Mouse (Mus musculus): ENCODE measurements around the gene Mrpl20. TPM values are rescaled to one million over a fixed set of nuclear protein-coding genes. Genes with fewer than 3 reads are reported as not detected.

Gene Mrpl20
- polyA plus RNA-seq, 1 experiment from 2014 or later, result 193 TPM

DNA sequence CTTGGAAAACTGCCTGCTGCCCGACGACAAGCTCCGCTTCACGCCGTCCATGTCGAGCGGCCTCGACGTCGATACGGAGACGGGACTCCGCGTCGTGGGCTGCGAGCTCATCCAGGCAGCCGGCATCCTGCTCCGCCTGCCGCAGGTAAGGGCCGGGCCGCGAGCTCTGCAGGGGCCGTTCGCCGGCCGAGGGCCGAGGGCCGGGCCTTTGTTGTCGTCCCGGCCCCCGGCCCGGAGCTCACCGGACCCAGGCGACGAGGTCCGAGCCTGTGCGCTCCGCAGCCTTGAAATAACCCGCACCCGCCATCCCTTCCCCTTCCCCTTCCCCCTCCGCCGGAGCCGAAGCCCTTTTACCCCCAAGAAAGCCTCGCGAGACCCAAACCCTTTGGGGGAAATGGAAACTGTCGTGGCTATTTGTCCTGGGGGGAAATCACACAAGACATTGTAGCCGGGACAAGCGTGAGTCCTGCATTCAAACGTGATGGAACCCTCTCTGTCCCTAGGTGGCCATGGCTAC, 10.0 kb downstream of the Mrpl20 start:
- Histone ChIP-seq H3K9ac (peak overlapping the region; percentile 97), H3K4me2 (peak overlapping the region; percentile 62), H3K27me3 (no peaks in the 10 kb centered on the region), H3K4me3 (peak overlapping the region; percentile 91), H3K4me1 (peaks cover 25% of the 10 kb centered on the region), H3K9me3 (no peaks in the 10 kb centered on the region), H3K36me3 (peaks cover 67% of the 10 kb centered on the region), H3K27ac (peak overlapping the region; percentile 87)
- under 1% methylated on average over 49 of the region's 49 CpGs for WGBS
- ATAC-seq (ENCODE audit: borderline replicate concordance, extremely low read depth, low FRiP score, low TSS enrichment), result peak; percentile 24; the same call in 1 of the 2 replicates

DNA sequence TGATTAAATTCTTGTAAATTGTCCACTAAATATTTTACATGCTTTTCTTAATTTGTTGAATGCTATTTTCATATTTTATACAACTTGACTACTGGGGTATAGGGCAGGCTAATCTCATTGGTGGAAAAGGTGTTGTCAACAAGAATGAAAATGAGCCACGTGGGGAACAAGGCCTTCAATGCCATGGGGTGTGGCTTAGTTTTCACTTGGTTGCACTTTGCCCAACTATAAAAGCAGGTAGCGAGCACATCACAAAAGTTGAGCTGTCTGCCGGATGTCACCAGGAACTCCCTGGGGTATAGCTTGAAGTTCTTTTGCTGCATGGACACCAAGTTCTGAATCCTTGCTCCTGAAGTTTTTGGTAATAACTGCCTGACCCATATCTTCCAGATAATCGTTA, 14.9 kb downstream of the Mrpl20 start:
- H3K9ac ChIP-seq, result no peak overlapping the region
- 83% methylated on average over 4 of the region's 4 CpGs for WGBS
- no peak overlapping the region for H3K4me2 ChIP-seq
- no peaks in the 10 kb centered on the region for H3K9me3 ChIP-seq
- no peaks in the 10 kb centered on the region for H3K27me3 ChIP-seq
- peaks cover 82% of the 10 kb centered on the region for H3K36me3 ChIP-seq
- no peak for ATAC-seq (ENCODE audit: borderline replicate concordance, extremely low read depth, low FRiP score, low TSS enrichment)
- peaks cover 18% of the 10 kb centered on the region for H3K4me1 ChIP-seq
- no peak overlapping the region for H3K27ac ChIP-seq
- no peak overlapping the region for H3K4me3 ChIP-seq

DNA sequence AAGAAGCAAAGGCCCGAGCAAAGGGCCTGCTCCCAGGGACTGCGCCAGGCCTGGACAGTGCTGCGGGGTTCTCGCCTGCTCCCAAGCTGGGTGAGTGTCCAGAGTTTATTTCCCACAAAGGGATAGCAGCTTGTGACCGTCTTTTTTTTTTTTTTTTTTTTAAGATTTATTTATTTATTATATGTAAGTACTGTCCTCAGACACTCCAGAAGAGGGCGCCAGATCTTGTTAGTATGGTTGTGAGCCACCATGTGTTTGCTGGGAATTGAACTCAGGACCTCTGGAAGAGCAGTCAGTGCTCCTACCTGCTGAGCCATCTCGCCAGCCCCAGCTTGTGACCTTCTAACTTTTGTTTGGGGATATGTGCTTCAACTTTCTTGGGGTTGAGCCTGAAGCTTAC, 18.3 kb downstream of the Mrpl20 start:
- no peaks in the 10 kb centered on the region for H3K9me3 ChIP-seq
- no peak overlapping the region for H3K9ac ChIP-seq
- no peak for ATAC-seq (ENCODE audit: borderline replicate concordance, extremely low read depth, low FRiP score, low TSS enrichment)
- no peaks in the 10 kb centered on the region for H3K4me1 ChIP-seq
- H3K27ac ChIP-seq, result no peak overlapping the region
- H3K4me2 ChIP-seq, result no peak overlapping the region
- H3K36me3 ChIP-seq, result peaks cover 94% of the 10 kb centered on the region
- H3K27me3 ChIP-seq, result no peaks in the 10 kb centered on the region
- no peak overlapping the region for H3K4me3 ChIP-seq
- 72% methylated on average over 7 of the region's 7 CpGs for WGBS

DNA sequence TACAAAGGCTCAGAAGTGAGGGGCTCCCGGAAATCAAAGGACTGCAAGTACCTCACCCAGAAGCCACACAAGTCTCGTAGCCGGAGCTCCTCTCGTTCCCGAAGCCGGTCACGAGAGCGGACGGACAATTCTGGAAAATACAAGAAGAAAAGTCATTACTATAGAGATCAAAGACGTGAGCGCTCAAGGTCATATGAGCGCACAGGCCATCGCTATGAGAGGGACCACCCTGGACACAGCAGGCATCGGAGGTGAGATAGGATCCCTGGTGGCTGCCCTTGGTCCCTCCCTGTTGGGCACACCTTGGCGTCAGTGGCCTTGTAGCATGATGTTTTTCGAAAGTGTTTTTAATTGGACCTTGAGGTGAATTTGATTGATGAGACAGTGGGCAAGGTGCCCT, 20.8 kb downstream of the Mrpl20 start:
- no peaks in the 10 kb centered on the region for H3K27me3 ChIP-seq
- H3K27ac ChIP-seq, result no peak overlapping the region
- H3K36me3 ChIP-seq, result peaks cover 92% of the 10 kb centered on the region
- ATAC-seq (ENCODE audit: borderline replicate concordance, extremely low read depth, low FRiP score, low TSS enrichment), result no peak
- H3K4me1 ChIP-seq, result no peaks in the 10 kb centered on the region
- 96% methylated on average over 16 of the region's 16 CpGs for WGBS
- H3K9ac ChIP-seq, result no peak overlapping the region
- H3K9me3 ChIP-seq, result no peaks in the 10 kb centered on the region
- no peak overlapping the region for H3K4me2 ChIP-seq
- H3K4me3 ChIP-seq, result no peak overlapping the region

DNA sequence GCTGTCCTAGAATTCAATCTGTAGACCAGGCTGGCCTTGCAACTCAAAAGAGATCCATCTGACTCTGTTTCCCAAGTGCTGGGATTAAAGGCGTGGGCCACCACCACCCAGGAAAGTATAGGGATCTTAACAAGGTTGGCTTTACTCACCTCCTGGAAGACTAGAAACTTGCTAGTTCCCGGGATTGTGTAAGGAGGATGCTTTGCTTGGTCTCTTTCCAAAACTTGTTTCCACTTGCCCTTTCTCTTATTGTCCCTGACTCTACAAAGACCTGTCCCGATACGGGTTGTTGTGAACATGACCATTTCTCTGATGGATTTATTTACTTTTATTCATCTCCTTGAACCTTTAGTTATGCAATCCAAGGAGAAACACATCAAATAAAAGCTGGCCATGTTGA, 27.2 kb downstream of the Mrpl20 start:
- Histone ChIP-seq H3K9ac (no peak overlapping the region), H3K27me3 (no peaks in the 10 kb centered on the region), H3K9me3 (no peaks in the 10 kb centered on the region), H3K4me1 (peaks cover 28% of the 10 kb centered on the region), H3K36me3 (peaks cover 35% of the 10 kb centered on the region), H3K4me3 (no peak overlapping the region), H3K4me2 (no peak overlapping the region), H3K27ac (no peak overlapping the region)
- no peak for ATAC-seq (ENCODE audit: borderline replicate concordance, extremely low read depth, low FRiP score, low TSS enrichment)
- 89% methylated on average over 4 of the region's 4 CpGs for WGBS

DNA sequence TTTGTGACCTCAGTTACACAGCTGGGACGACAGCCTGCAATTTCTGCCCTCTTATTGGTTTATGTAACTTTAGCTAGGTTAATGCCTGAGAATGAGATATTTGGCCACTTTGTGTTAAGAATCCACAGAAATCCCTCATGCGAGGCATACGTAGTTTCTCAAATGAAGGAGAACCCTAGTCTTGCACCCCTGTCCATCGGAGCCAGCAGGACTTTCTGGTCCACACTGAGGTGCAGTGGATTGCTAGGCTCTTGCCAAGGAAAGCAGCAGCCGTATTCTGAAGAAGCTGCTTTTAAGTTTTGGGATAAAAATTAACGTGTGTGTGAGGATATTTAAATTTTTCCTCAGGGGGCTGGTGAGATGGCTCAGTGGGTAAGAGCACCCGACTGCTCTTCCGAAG, 27.9 kb downstream of the Mrpl20 start:
- H3K36me3 ChIP-seq, result peaks cover 28% of the 10 kb centered on the region
- peak overlapping the region; percentile 85 for H3K4me3 ChIP-seq
- H3K4me1 ChIP-seq, result peaks cover 28% of the 10 kb centered on the region
- H3K27ac ChIP-seq, result peak overlapping the region; percentile 92; the same call in 1 of the 2 replicates
- 49% methylated on average over 8 of the region's 8 CpGs for WGBS
- peak overlapping the region; percentile 93 for H3K4me2 ChIP-seq
- no peaks in the 10 kb centered on the region for H3K9me3 ChIP-seq
- no peaks in the 10 kb centered on the region for H3K27me3 ChIP-seq
- no peak overlapping the region for H3K9ac ChIP-seq
- ATAC-seq (ENCODE audit: borderline replicate concordance, extremely low read depth, low FRiP score, low TSS enrichment), result no peak

DNA sequence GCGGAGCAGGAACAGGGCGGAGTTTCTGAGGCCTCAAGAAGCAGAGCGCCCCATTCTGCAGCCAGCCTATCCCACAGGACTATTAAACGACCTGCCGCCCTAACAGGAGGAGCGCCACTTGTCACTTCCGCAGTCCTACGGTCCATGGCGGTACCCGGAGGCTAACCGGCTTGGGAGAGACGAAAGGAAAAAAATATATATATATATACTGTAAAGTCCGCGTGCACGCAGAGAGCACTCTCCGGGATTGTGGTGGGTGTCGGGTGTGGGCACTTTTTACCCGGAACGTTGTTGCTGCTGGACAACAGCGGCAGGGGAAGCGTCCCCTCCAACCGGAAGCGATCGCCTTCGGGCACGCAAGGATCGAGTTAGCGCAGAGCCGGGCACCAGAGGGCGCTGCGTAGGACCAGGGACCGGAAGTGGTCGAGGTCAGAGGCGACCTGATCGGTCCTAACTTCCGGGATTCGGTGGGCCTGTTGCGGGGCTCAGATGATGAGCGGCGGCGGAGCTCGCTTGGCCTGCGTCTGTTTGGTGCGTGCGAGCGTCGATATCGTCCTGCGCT, 28.6 kb downstream of the Mrpl20 start, which contains the start of gene Aurkaip1:
TSS of gene Aurkaip1 (plus strand) at position 68 of the 562 bp plus-strand sequence.
- H3K9ac ChIP-seq, result peak within 1 kb of the TSS; percentile 78
- peak; percentile 91 for ATAC-seq (ENCODE audit: borderline replicate concordance, extremely low read depth, low FRiP score, low TSS enrichment)
- peak within 1 kb of the TSS; percentile 85 for H3K4me3 ChIP-seq
- peak within 1 kb of the TSS; percentile 92 for H3K27ac ChIP-seq
- no peaks in the 10 kb centered on the region for H3K9me3 ChIP-seq
- peaks cover 25% of the 10 kb centered on the region for H3K36me3 ChIP-seq
- H3K27me3 ChIP-seq, result no peaks in the 10 kb centered on the region
- peak within 1 kb of the TSS; percentile 93 for H3K4me2 ChIP-seq
- WGBS, result 2% methylated on average over 49 of the region's 49 CpGs
- H3K4me1 ChIP-seq, result peaks cover 28% of the 10 kb centered on the region

DNA sequence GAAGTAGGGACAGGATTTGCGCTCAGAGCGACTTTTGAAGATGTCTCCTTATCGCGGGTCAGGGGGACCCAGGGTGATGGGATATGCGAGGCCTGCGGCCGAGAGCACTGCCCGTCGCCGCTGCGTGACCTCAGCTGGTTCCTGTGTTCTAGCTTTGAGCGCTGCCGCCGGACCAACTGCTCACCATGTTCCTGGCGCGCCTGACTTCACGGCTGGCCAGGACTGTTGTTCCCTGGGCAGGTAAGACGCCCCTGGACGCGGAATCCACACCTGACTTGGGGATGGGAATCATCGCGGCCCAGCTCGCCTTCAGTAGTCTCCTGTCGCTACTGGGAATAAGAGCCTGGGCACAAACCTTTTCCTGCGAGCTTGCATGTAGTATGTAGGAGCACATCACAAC, 29.2 kb downstream of the Mrpl20 start:
- Histone ChIP-seq H3K27ac (peak overlapping the region; percentile 92), H3K4me2 (peak overlapping the region; percentile 93), H3K36me3 (peaks cover 20% of the 10 kb centered on the region), H3K4me1 (peaks cover 30% of the 10 kb centered on the region), H3K4me3 (peak overlapping the region; percentile 85), H3K27me3 (no peaks in the 10 kb centered on the region), H3K9ac (peak overlapping the region; percentile 78), H3K9me3 (no peaks in the 10 kb centered on the region)
- ATAC-seq (ENCODE audit: borderline replicate concordance, extremely low read depth, low FRiP score, low TSS enrichment), result no peak; the same call in 1 of the 2 replicates
- WGBS, result 1% methylated on average over 25 of the region's 25 CpGs

DNA sequence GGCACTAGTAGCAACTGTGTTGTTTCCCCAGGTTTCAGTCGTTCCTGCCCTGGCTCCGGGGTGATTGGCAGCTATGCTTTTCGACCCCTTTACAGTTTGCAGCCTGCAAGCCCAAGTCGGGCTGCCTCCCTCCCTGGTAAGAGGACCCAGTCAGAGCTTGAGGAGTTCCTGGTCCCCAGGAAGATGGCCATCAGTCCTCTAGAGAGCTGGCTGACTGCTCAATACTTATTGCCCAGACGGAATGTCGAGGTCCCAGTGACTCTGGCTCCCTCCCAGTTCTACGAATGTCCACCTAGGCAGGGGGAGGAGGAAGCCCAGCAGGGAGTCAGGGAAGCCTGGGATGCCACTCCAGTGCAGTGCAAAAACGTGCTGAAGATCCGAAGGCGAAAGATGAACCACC, 29.6 kb downstream of the Mrpl20 start:
- Histone ChIP-seq H3K4me3 (peak overlapping the region; percentile 85), H3K4me1 (peaks cover 35% of the 10 kb centered on the region), H3K9me3 (no peaks in the 10 kb centered on the region), H3K27ac (no peak overlapping the region), H3K9ac (peak overlapping the region; percentile 78), H3K4me2 (peak overlapping the region; percentile 93), H3K36me3 (peaks cover 15% of the 10 kb centered on the region), H3K27me3 (no peaks in the 10 kb centered on the region)
- 45% methylated on average over 10 of the region's 10 CpGs for WGBS
- ATAC-seq (ENCODE audit: borderline replicate concordance, extremely low read depth, low FRiP score, low TSS enrichment), result no peak

DNA sequence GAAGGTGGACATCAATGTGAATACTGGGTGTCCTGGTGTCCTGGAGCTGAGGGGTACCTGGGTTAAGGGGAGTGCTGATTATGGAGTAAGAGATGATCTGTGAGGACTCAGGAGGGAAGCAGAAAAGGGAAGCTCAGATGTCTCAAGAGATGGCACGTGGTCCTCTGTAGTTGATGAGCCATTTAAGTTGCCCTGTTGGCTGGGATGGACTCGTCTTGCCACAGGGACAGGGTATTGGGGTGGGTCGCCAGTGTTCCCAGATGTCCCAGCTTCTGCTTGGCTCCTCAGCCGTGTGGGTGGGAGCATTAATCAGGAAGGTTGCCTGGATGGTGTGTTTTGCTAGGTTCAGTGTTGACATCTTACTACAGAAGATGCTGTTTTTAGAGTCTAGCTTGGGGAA, 30.6 kb downstream of the Mrpl20 start:
- 77% methylated on average over 4 of the region's 4 CpGs for WGBS
- Histone ChIP-seq H3K4me2 (peak overlapping the region; percentile 93; the same call in 1 of the 2 replicates), H3K27ac (0 out of 2 replicates have a peak overlapping the region, but pooled peaks have one; percentile 9)

DNA sequence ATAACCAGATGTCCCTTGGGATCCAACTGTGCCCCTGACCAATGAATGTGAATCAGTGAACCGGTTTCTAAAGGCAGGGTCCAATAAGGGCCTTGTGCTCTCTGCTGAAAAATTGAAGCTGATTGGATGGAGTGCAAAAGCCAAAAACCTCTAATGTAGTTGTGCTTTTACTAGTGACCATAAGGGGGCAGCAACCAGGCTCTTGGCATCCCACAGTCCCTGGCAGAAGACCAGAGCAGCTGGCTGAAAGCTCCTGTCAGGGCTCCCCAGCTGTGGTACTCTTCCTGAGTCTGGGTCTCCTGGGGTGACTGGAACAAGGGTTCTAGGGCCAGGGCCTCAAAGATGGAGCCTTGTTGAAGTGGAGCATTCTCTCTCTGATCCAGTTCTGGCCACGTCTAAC, 31.2 kb downstream of the Mrpl20 start:
- peak; percentile 41 for ATAC-seq (ENCODE audit: borderline replicate concordance, extremely low read depth, low FRiP score, low TSS enrichment)
- peaks cover 5% of the 10 kb centered on the region; the same call in 1 of the 2 replicates for H3K36me3 ChIP-seq
- H3K4me1 ChIP-seq, result peaks cover 49% of the 10 kb centered on the region

More for the DNA sequence above, 30.6 kb downstream of the Mrpl20 start:
- Histone ChIP-seq H3K36me3 (peaks cover 6% of the 10 kb centered on the region; the same call in 1 of the 2 replicates), H3K4me3 (peak overlapping the region; percentile 85; the same call in 1 of the 2 replicates), H3K27me3 (no peaks in the 10 kb centered on the region), H3K4me1 (peaks cover 44% of the 10 kb centered on the region), H3K9me3 (no peaks in the 10 kb centered on the region), H3K9ac (no peak overlapping the region)
- ATAC-seq (ENCODE audit: borderline replicate concordance, extremely low read depth, low FRiP score, low TSS enrichment), result no peak

DNA sequence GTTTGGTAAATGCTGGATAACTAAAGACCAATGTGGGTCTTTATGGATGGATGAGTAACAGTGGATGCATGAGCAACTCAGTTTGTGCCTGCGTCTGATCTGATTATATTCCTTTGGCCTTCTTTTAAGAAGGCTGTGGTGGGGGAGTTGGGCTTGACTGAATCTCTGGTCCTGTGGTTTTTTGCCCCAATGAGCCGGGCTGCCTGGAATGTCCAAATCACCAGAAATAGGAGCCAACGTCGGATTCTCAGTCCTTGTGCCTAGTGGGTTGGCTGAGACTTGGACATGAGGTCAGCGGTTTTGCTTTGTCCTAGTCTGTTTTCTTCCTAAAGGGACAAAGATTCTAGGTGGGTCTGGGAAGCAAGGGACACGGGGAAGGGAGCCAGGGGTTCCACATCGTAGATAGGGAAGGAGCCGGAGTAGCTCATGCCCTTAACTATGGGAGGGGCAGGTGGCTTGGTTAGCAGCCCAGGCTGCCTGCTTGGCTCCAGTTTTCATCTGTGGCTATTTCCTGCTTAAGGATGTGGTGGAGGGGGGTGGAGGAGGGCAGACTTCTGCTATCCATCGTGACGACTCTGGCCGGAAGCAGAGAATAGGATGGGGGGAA, 34.8 kb downstream of the Mrpl20 start:
- H3K9ac ChIP-seq, result no peak overlapping the region; the same call in 1 of the 2 replicates
- ATAC-seq (ENCODE audit: borderline replicate concordance, extremely low read depth, low FRiP score, low TSS enrichment), result no peak
- H3K36me3 ChIP-seq, result peaks cover 8% of the 10 kb centered on the region
- peaks cover 65% of the 10 kb centered on the region for H3K4me1 ChIP-seq
- peak overlapping the region; percentile 95 for H3K27ac ChIP-seq
- WGBS, result 39% methylated on average over 11 of the region's 11 CpGs
- H3K4me2 ChIP-seq, result peak overlapping the region; percentile 86
- H3K9me3 ChIP-seq, result no peaks in the 10 kb centered on the region
- no peaks in the 10 kb centered on the region for H3K27me3 ChIP-seq
- H3K4me3 ChIP-seq, result peak overlapping the region; percentile 11; the same call in 1 of the 2 replicates

More for the DNA sequence above, 31.2 kb downstream of the Mrpl20 start:
- WGBS, result 15% methylated on average over 2 of the region's 2 CpGs
- no peaks in the 10 kb centered on the region for H3K27me3 ChIP-seq
- peak overlapping the region; percentile 27 for H3K4me2 ChIP-seq
- H3K27ac ChIP-seq, result peak overlapping the region; percentile 84
- no peaks in the 10 kb centered on the region for H3K9me3 ChIP-seq
- H3K9ac ChIP-seq, result no peak overlapping the region
- no peak overlapping the region; the same call in 1 of the 2 replicates for H3K4me3 ChIP-seq

All from lung, embryonic 15.5 days (tissue).